Mouse (Mus musculus): ENCODE results near the gene Ntsr1. TPM values are rescaled to one million over a fixed set of nuclear protein-coding genes. Genes with fewer than 3 reads are reported as not detected.
A peak's percentile ranks its signal among the peaks of the same experiment; 100 is the strongest.

Gene Ntsr1
- polyA plus RNA-seq (2015; fragmentation: Nextera tagmentation; extraction: Ambion mirVana), result 0.11 and 0.12 TPM in 2 replicates

DNA sequence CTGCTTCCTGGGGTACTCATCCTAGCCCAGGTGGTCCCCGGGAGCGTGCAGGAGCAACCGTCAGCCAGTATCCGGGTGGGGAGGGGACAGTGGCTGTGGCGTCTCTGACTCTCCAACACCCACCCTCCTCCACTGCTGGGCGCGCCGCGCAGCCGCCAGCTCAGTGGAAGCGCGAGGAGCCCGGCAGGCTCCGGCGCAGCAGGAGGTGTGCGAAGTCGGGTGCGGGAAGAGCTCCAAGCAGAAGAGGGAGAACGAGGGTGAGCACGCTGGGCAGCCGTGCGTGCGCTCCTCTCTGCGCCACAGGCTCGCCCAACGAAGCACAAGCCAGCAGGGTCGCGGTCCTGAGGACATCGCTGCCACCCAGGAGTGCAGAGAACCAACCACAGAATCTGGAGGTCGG, at the start of gene Ntsr1:
Gene Ntsr1, plus strand, starts transcription at position 236 of the 400 bp plus-strand sequence.
- Histone ChIP-seq H3K4me2 (replicated peaks; ENCODE audit: low read depth) (peak within 1 kb of the TSS; percentile 49), H3K9me3 (ENCODE audit: control insufficient read depth, low read length) (no peaks in the 10 kb centered on the region), H3K4me1 (replicated peaks; ENCODE audit: control insufficient read depth, insufficient read depth) (no peaks in the 10 kb centered on the region), H3K36me3 (ENCODE audit: control insufficient read depth, insufficient read depth, low read length) (no peaks in the 10 kb centered on the region), H3K9ac (ENCODE audit: low read length) (no peak within 1 kb of the TSS), H3K27me3 (ENCODE audit: control insufficient read depth, insufficient read depth, low read length) (peaks cover 6% of the 10 kb centered on the region), H3K4me3 (ENCODE audit: low read depth, low read length) (peak within 1 kb of the TSS; percentile 27), H3K27ac (replicated peaks) (no peak within 1 kb of the TSS)
- 2% methylated on average over 30 of the region's 30 CpGs for WGBS
- TF ChIP-seq CTCF (IDR thresholded peaks at IDR 0.05; ENCODE audit: low read depth) (no peak), EP300 (optimal IDR thresholded peaks at IDR 0.05) (no peak)
- DNase-seq (ENCODE audit: low spot score) (no peak), ATAC-seq (ENCODE audit: low FRiP score, low TSS enrichment) (no peak)

DNA sequence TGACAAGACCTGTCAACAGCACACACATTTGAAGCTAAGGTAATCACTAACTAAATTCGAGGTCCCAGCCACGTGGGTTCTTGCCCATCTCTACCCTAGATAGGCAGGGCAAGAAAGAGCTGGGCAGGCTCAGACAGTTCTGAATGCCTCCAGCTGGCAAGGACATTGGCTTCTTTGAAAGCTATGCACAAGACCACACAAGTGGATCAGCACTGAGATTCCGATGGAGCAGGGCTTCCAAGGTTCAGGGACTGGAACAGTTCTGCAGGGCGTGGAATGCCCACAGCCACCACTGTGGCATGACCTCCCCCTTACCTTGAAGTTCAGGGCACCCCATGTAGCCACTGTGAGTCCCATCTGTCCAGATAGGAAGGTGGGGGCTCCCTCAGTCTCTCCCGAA, 49.2 kb upstream of the Ntsr1 start:
- Histone ChIP-seq H3K9ac (ENCODE audit: low read length) (no peak overlapping the region), H3K4me2 (replicated peaks; ENCODE audit: low read depth) (no peak overlapping the region), H3K9me3 (ENCODE audit: control insufficient read depth, low read length) (no peaks in the 10 kb centered on the region), H3K4me1 (replicated peaks; ENCODE audit: control insufficient read depth, insufficient read depth) (no peaks in the 10 kb centered on the region), H3K36me3 (ENCODE audit: control insufficient read depth, insufficient read depth, low read length) (no peaks in the 10 kb centered on the region), H3K27ac (replicated peaks) (no peak overlapping the region), H3K4me3 (ENCODE audit: low read depth, low read length) (no peak overlapping the region), H3K27me3 (ENCODE audit: control insufficient read depth, insufficient read depth, low read length) (no peaks in the 10 kb centered on the region)
- TF ChIP-seq EP300 (optimal IDR thresholded peaks at IDR 0.05) (no peak), CTCF (IDR thresholded peaks at IDR 0.05; ENCODE audit: low read depth) (no peak)
- 62% methylated on average over 5 of the region's 5 CpGs for WGBS
- ATAC-seq (ENCODE audit: low FRiP score, low TSS enrichment), result no peak
- no peak for DNase-seq (ENCODE audit: low spot score)

DNA sequence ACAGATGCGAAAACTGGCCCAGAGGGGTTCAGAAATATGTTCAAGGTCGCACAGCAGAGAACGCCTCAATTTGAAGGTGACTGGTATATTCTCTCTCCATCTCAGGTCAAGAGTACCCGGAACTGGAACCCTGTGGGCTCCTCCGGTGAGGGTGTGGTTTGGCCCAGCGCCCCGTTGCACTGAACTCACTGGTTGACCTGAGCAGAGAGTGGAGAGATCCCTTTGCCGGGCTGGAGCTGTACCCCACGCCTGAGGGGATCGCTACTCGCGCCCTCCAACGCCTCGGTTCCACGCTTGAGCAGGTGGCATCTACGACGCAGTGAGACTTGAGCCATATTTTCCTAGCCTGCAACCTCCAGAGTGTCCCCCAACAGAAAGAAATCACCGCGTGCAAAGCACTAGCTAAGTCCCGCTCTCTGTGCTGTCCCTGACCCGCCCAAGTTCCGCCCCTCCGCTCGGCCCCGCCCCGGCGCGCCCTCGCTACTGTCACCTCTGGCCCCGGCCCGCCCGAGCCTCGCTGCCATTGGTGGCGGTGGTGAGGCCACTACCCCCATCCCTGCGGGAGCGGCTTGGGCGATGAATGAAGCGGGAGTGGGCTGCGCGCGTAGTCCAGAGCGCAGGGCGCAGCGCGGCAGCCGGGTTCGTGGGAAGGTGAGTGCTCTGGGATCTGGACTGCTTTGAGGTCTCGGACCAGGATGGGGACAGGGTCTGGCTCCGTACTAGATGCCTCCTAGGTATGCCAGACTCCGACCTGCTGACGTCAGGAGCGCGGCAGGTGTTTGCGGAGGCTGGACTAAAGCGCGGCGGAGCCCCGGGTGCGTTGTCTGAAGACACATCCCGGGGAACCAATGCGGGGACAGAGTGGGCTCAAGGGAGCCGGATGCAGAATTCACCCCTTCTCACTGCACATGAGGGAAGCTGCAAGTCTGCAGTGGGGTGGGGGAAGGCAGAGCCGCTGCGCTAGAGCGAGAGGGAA, 43.8 kb upstream of the Ntsr1 start, which contains the start of gene Slco4a1:
Gene Slco4a1, plus strand, starts transcription at position 523 of the 976 bp plus-strand sequence.
- DNase-seq (ENCODE audit: low spot score) (peak; percentile 96), ATAC-seq (ENCODE audit: low FRiP score, low TSS enrichment) (peak; percentile 95)
- no peaks in the 10 kb centered on the region; the same call in 1 of the 2 replicates for H3K4me1 ChIP-seq (replicated peaks; ENCODE audit: control insufficient read depth, insufficient read depth)
- no peaks in the 10 kb centered on the region; the same call in 1 of the 2 replicates for H3K27me3 ChIP-seq (ENCODE audit: control insufficient read depth, insufficient read depth, low read length)
- no peaks in the 10 kb centered on the region for H3K36me3 ChIP-seq (ENCODE audit: control insufficient read depth, insufficient read depth, low read length)
- TF ChIP-seq CTCF (IDR thresholded peaks at IDR 0.05; ENCODE audit: low read depth) (no peak), EP300 (optimal IDR thresholded peaks at IDR 0.05) (no peak)
- H3K27ac ChIP-seq (replicated peaks), result peak within 1 kb of the TSS; percentile 65
- peak within 1 kb of the TSS; percentile 71 for H3K4me2 ChIP-seq (replicated peaks; ENCODE audit: low read depth)
- WGBS, result 2% methylated on average over 65 of the region's 65 CpGs
- no peaks in the 10 kb centered on the region for H3K9me3 ChIP-seq (ENCODE audit: control insufficient read depth, low read length)
- peak within 1 kb of the TSS; percentile 49 for H3K4me3 ChIP-seq (ENCODE audit: low read depth, low read length)
- peak within 1 kb of the TSS; percentile 47 for H3K9ac ChIP-seq (ENCODE audit: low read length)

DNA sequence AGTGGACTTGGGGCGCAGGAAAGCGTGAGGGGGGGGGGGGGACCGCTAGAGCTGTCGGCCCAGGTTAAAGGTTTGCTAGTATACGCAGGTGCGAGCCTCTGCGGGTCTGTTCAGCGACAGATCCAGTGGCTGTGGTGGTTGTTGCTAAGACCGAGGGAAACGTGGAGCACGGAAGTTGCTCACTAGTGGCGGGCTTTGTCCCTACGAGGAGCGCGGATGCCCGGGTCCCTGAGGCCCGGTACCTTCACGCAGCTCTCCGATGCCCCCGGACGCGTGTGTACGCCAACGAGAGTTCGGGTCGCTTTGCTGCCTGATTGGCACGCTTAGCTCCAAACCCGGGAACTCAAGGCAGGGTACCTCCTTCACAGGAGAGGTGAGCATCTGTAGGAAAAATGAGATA, 43.1 kb upstream of the Ntsr1 start:
- ATAC-seq (ENCODE audit: low FRiP score, low TSS enrichment) (no peak), DNase-seq (ENCODE audit: low spot score) (no peak)
- Histone ChIP-seq H3K27me3 (ENCODE audit: control insufficient read depth, insufficient read depth, low read length) (no peaks in the 10 kb centered on the region; the same call in 1 of the 2 replicates), H3K9ac (ENCODE audit: low read length) (peak overlapping the region; percentile 47; the same call in 1 of the 2 replicates), H3K36me3 (ENCODE audit: control insufficient read depth, insufficient read depth, low read length) (no peaks in the 10 kb centered on the region), H3K4me3 (ENCODE audit: low read depth, low read length) (peak overlapping the region; percentile 49), H3K4me2 (replicated peaks; ENCODE audit: low read depth) (peak overlapping the region; percentile 71), H3K4me1 (replicated peaks; ENCODE audit: control insufficient read depth, insufficient read depth) (no peaks in the 10 kb centered on the region; the same call in 1 of the 2 replicates), H3K27ac (replicated peaks) (peak overlapping the region; percentile 53; the same call in 1 of the 2 replicates), H3K9me3 (ENCODE audit: control insufficient read depth, low read length) (no peaks in the 10 kb centered on the region)
- TF ChIP-seq EP300 (optimal IDR thresholded peaks at IDR 0.05), result no peak
- TF ChIP-seq CTCF (IDR thresholded peaks at IDR 0.05; ENCODE audit: low read depth), result no peak
- WGBS, result 3% methylated on average over 27 of the region's 28 CpGs

DNA sequence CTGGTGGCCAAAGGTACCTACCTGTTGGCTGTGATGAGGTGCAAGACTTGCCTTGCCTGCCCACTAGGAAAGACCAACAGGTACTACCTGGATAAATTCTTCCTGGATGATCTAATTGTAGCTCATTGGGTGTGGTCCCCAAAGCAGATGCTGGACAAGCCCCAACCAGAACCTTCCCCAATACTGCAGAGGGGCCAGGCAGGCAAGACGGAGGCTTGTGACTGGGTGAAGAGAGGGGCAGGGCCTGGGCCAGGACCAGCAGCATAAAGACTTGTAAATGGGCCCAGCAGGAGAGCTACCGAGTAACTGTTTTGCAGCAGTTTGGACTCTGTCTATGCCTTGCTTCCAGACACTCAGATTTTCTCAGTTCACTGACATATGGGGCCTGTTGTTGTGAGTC, 42.1 kb upstream of the Ntsr1 start:
- Histone ChIP-seq H3K9ac (ENCODE audit: low read length) (no peak overlapping the region), H3K4me3 (ENCODE audit: low read depth, low read length) (peak overlapping the region; percentile 49; the same call in 1 of the 2 replicates), H3K9me3 (ENCODE audit: control insufficient read depth, low read length) (no peaks in the 10 kb centered on the region), H3K4me1 (replicated peaks; ENCODE audit: control insufficient read depth, insufficient read depth) (no peaks in the 10 kb centered on the region; the same call in 1 of the 2 replicates), H3K36me3 (ENCODE audit: control insufficient read depth, insufficient read depth, low read length) (no peaks in the 10 kb centered on the region), H3K4me2 (replicated peaks; ENCODE audit: low read depth) (peak overlapping the region; percentile 71; the same call in 1 of the 2 replicates), H3K27me3 (ENCODE audit: control insufficient read depth, insufficient read depth, low read length) (no peaks in the 10 kb centered on the region; the same call in 1 of the 2 replicates), H3K27ac (replicated peaks) (peak overlapping the region; percentile 53; the same call in 1 of the 2 replicates)
- 44% methylated on average over 2 of the region's 2 CpGs for WGBS
- TF ChIP-seq CTCF (IDR thresholded peaks at IDR 0.05; ENCODE audit: low read depth) (no peak), EP300 (optimal IDR thresholded peaks at IDR 0.05) (no peak)
- DNase-seq (ENCODE audit: low spot score), result peak; percentile 40
- no peak for ATAC-seq (ENCODE audit: low FRiP score, low TSS enrichment)

All from stomach, postnatal 0 days (tissue).